Mouse (Mus musculus): ENCODE results near the gene Fzr1. TPM values are rescaled to one million over a fixed set of nuclear protein-coding genes. Genes with fewer than 3 reads are reported as not detected.

The Fzr1 gene
- polyA plus RNA-seq, 1 experiment from 2014 or later: 45.2 TPM

DNA sequence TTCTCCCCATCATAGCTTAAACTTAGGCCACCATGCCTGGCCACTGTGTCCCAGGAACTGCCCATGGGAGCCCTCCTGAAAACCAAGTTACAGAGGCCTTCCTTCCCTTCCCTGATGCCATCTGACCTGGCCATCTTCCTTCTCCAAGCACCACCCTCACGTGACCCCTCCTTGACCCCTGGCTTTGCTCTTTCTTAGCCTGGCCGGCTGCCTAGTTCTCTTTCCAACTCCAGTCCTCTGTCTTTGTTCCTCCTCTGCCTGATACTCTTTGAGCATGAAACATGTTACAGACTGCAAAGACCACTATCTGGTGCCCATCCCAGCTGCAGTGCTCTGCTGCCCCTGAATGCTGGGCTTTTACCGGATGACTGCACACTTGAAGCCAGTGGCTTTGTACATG, 11.1 kb upstream of the Fzr1 start:
- WGBS: 76% methylated on average over 3 of the region's 3 CpGs

DNA sequence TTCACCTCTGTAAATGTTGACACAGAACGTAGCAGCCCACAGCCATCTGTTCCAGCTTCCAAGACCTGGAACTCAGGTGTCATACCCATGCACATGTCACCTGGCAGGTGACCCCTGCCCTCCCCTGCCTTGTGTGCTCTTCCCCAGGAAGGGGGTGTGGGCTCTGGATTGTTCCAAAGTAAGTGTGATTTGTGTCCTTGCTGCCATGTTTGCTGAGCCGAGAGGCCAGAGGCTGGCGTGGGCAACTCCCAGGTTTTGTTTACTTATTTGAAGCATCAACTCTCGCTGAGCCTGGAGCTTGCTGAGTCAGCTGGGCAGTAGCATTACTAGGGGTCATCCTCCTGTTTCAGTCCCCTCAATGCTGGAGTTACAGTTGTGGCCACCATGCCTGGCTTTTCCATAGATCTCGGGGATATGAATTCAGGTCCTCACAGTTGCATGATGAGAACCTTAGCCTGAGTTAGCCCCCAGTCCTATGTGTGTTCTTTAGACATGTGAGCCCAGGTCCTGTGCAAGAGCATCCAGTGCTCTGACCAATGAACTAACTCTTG, 10.3 kb upstream of the Fzr1 start, which contains the start of gene Gm48552:
Gene Gm48552, plus strand, starts transcription at position 501 of the 551 bp plus-strand sequence.
- H3K4me1 ChIP-seq (replicated peaks; ENCODE audit: control insufficient read depth, insufficient read depth, low read length): peaks cover 3% of the 10 kb centered on the region; the same call in 1 of the 2 replicates
- peaks cover 34% of the 10 kb centered on the region for H3K36me3 ChIP-seq (ENCODE audit: control insufficient read depth, insufficient read depth)
- 47% methylated on average over 5 of the region's 5 CpGs for WGBS
- no peak within 1 kb of the TSS for H3K4me3 ChIP-seq (ENCODE audit: low read depth, low read length)
- TF ChIP-seq CTCF (IDR thresholded peaks at IDR 0.05; ENCODE audit: low read depth): no peak
- H3K4me2 ChIP-seq (replicated peaks; ENCODE audit: low read depth): no peak within 1 kb of the TSS
- ATAC-seq: no peak
- no peak within 1 kb of the TSS; the same call in 1 of the 2 replicates for H3K9ac ChIP-seq (ENCODE audit: low read depth, low read length)
- H3K27ac ChIP-seq (ENCODE audit: low read depth, low read length): no peak within 1 kb of the TSS
- no peaks in the 10 kb centered on the region for H3K27me3 ChIP-seq (replicated peaks; ENCODE audit: control insufficient read depth, insufficient read depth, low read length)
- no peaks in the 10 kb centered on the region for H3K9me3 ChIP-seq (ENCODE audit: control insufficient read depth)

More for the DNA sequence above, 11.1 kb upstream of the Fzr1 start:
- no peak for ATAC-seq
- no peaks in the 10 kb centered on the region for H3K9me3 ChIP-seq (ENCODE audit: control insufficient read depth)
- no peak overlapping the region for H3K27ac ChIP-seq (ENCODE audit: low read depth, low read length)
- TF ChIP-seq CTCF (IDR thresholded peaks at IDR 0.05; ENCODE audit: low read depth): no peak
- peaks cover 34% of the 10 kb centered on the region for H3K36me3 ChIP-seq (ENCODE audit: control insufficient read depth, insufficient read depth)
- no peak overlapping the region for H3K4me3 ChIP-seq (ENCODE audit: low read depth, low read length)
- H3K27me3 ChIP-seq (replicated peaks; ENCODE audit: control insufficient read depth, insufficient read depth, low read length): no peaks in the 10 kb centered on the region
- H3K9ac ChIP-seq (ENCODE audit: low read depth, low read length): no peak overlapping the region; the same call in 1 of the 2 replicates
- no peak overlapping the region for H3K4me2 ChIP-seq (replicated peaks; ENCODE audit: low read depth)
- peaks cover 3% of the 10 kb centered on the region; the same call in 1 of the 2 replicates for H3K4me1 ChIP-seq (replicated peaks; ENCODE audit: control insufficient read depth, insufficient read depth, low read length)

GRCm38 (mm10) chr10:81387716-81388115, 9.4 kb upstream of the Fzr1 start:
- H3K27me3 ChIP-seq (replicated peaks; ENCODE audit: control insufficient read depth, insufficient read depth, low read length): no peaks in the 10 kb centered on the region
- 93% methylated on average over 20 of the region's 20 CpGs for WGBS
- no peaks in the 10 kb centered on the region for H3K9me3 ChIP-seq (ENCODE audit: control insufficient read depth)
- TF ChIP-seq CTCF (IDR thresholded peaks at IDR 0.05; ENCODE audit: low read depth): no peak
- H3K4me1 ChIP-seq (replicated peaks; ENCODE audit: control insufficient read depth, insufficient read depth, low read length): peaks cover 3% of the 10 kb centered on the region; the same call in 1 of the 2 replicates
- H3K27ac ChIP-seq (ENCODE audit: low read depth, low read length): 0 out of 2 replicates have a peak overlapping the region, but pooled peaks have one; percentile 4
- H3K9ac ChIP-seq (ENCODE audit: low read depth, low read length): no peak overlapping the region
- no peak overlapping the region for H3K4me3 ChIP-seq (ENCODE audit: low read depth, low read length)
- peaks cover 34% of the 10 kb centered on the region for H3K36me3 ChIP-seq (ENCODE audit: control insufficient read depth, insufficient read depth)
- H3K4me2 ChIP-seq (replicated peaks; ENCODE audit: low read depth): no peak overlapping the region
- no peak for ATAC-seq

DNA sequence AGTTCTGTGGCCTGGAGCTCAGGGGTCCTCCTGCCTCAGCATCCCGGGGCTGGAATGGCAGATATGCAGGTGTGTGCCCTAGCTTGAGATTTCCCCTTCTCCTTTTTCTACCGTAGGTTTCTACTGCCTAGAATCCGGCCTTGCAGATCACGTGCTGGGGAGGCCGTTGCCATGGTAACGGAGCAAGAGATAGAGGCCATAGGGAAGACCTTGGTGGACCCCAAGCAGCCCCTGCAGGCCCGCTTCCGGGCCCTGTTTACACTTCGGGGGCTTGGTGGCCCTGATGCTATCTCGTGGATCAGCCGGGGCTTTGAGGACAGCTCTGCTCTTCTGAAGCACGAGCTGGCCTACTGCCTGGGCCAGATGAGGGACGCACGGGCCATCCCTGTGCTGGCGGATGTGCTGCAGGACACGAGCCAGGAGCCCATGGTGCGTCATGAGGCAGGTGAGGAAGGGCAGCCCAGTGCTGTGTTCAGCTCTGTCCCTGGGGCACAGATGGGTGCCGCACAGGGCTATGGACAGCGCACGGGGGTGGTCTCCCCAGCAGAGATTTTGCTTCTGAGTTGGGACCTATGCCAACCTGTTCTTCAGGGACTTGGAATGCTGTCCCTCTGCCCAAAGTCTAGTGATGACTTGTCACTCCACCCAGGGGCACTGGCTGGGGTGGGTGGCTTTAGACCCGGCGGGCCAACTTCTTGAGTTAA, 7.4 kb upstream of the Fzr1 start:
- Histone ChIP-seq H3K4me1 (replicated peaks; ENCODE audit: control insufficient read depth, insufficient read depth, low read length) (0 out of 2 replicates have a peak, but pooled peaks cover 3% of the 10 kb centered on the region), H3K4me2 (replicated peaks; ENCODE audit: low read depth) (peak overlapping the region; percentile 76), H3K9me3 (ENCODE audit: control insufficient read depth) (no peaks in the 10 kb centered on the region), H3K9ac (ENCODE audit: low read depth, low read length) (peak overlapping the region; percentile 76; the same call in 1 of the 2 replicates), H3K27me3 (replicated peaks; ENCODE audit: control insufficient read depth, insufficient read depth, low read length) (no peaks in the 10 kb centered on the region), H3K4me3 (ENCODE audit: low read depth, low read length) (peak overlapping the region; percentile 81; the same call in 1 of the 2 replicates), H3K27ac (ENCODE audit: low read depth, low read length) (no peak overlapping the region), H3K36me3 (ENCODE audit: control insufficient read depth, insufficient read depth) (peaks cover 30% of the 10 kb centered on the region)
- ATAC-seq: no peak
- no peak for TF ChIP-seq CTCF (IDR thresholded peaks at IDR 0.05; ENCODE audit: low read depth)
- 61% methylated on average over 22 of the region's 22 CpGs for WGBS

GRCm38 (mm10) chr10:81384605-81384982, 6.3 kb upstream of the Fzr1 start:
- H3K4me2 ChIP-seq (replicated peaks; ENCODE audit: low read depth): peak overlapping the region; percentile 76
- no peaks in the 10 kb centered on the region for H3K9me3 ChIP-seq (ENCODE audit: control insufficient read depth)
- H3K4me3 ChIP-seq (ENCODE audit: low read depth, low read length): peak overlapping the region; percentile 81
- whole genome bisulfite sequencing: 0% methylated on average over 19 of the region's 19 CpGs
- ATAC-seq: peak; percentile 12; the same call in 1 of the 2 replicates
- peak; percentile 1; the same call in 1 of the 2 replicates for TF ChIP-seq CTCF (IDR thresholded peaks at IDR 0.05; ENCODE audit: low read depth)
- H3K27me3 ChIP-seq (replicated peaks; ENCODE audit: control insufficient read depth, insufficient read depth, low read length): no peaks in the 10 kb centered on the region
- H3K27ac ChIP-seq (ENCODE audit: low read depth, low read length): peak overlapping the region; percentile 82
- peak overlapping the region; percentile 76 for H3K9ac ChIP-seq (ENCODE audit: low read depth, low read length)
- H3K36me3 ChIP-seq (ENCODE audit: control insufficient read depth, insufficient read depth): peaks cover 30% of the 10 kb centered on the region
- 0 out of 2 replicates have a peak, but pooled peaks cover 3% of the 10 kb centered on the region for H3K4me1 ChIP-seq (replicated peaks; ENCODE audit: control insufficient read depth, insufficient read depth, low read length)

Data from intestine, postnatal 0 days (tissue).